In the genomic region with DNA sequence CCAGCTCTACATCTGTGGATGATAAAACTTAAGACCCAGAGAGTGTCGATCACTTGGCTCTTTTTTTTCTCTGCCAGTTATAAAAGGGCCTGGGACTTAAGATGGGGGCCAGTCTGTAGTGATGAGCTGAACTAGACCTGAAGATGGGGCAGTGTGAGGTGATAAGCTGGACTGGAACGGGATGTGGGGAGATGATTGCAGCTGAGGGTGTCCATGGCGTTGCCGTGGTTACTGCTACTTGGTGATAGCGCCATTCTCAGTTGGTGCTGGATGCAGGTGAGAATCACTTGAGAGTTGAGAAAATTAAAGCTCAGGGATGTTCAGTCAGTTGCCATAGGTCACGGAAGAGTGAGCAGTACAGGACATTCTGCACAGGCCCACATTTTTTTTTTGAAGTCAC, we compare ENCODE assay signal across 17 mouse cellular contexts. TPM values are rescaled to one million over a fixed set of nuclear protein-coding genes. Genes with fewer than 3 reads are reported as not detected.
A peak's percentile ranks its signal among the peaks of the same experiment; 100 is the strongest.
DNase-seq lines count a peak whose midpoint lies in the region; ATAC-seq lines count a peak whose summit lies in the region.
"Had no signal": no experiment of that assay in that cellular context is flagged by ENCODE, and none has a peak within 500 bp of the region (broad histone marks: within the 10 kb centered on the region; RNA-seq: fewer than 3 reads in every experiment).

No protein-coding gene starts in this region.

- no peak overlapping the region for H3K9ac ChIP-seq in forebrain, embryonic 15.5 days (replicated peaks)
- no peak overlapping the region for H3K9ac ChIP-seq in forebrain, embryonic 14.5 days (ENCODE audit: low read length)
- H3K9ac ChIP-seq in hindbrain, embryonic 16.5 days (ENCODE audit: low read depth, low read length), result no peak overlapping the region
- H3K9ac ChIP-seq in hindbrain, embryonic 11.5 days (ENCODE audit: low read depth, low read length), result no peak overlapping the region
- no peak overlapping the region for H3K9ac ChIP-seq in midbrain, embryonic 14.5 days (replicated peaks; ENCODE audit: low read length)
- no peak overlapping the region for H3K9ac ChIP-seq in midbrain, embryonic 13.5 days (replicated peaks)
- H3K9ac ChIP-seq: embryonic facial prominence, embryonic 12.5 days; forebrain, postnatal 0 days; hindbrain, embryonic 15.5 days had no signal

- no peak overlapping the region for H3K27ac ChIP-seq in forebrain, embryonic 15.5 days (replicated peaks)
- no peak overlapping the region for H3K27ac ChIP-seq in forebrain, embryonic 14.5 days (ENCODE audit: low read depth, low read length)
- H3K27ac ChIP-seq in hindbrain, embryonic 16.5 days (ENCODE audit: low read depth, low read length), result no peak overlapping the region
- H3K27ac ChIP-seq in hindbrain, embryonic 11.5 days (ENCODE audit: low read depth, low read length), result no peak overlapping the region
- no peak overlapping the region for H3K27ac ChIP-seq in midbrain, embryonic 14.5 days (replicated peaks; ENCODE audit: low read depth, low read length)
- no peak overlapping the region for H3K27ac ChIP-seq in midbrain, embryonic 13.5 days
- H3K27ac ChIP-seq: heart, adult 2 months; hindbrain, embryonic 15.5 days had no signal

- DNase-seq in forebrain, embryonic 14.5 days (ENCODE audit: low spot score), result no peak
- no peak for DNase-seq in hindbrain, embryonic 11.5 days (ENCODE audit: low spot score)
- peak; percentile 34 for DNase-seq in midbrain, embryonic 14.5 days
- DNase-seq in layer of hippocampus, postnatal 36 days, result no peak
- DNase-seq: adrenal gland, postnatal 10 days; cerebellum, adult 11-12 months; cerebellum, adult 9-10 months; cerebellum, postnatal 25 days; forebrain, postnatal 0 days; gastrocnemius, postnatal 14 days; heart, adult 2 months had no signal

- H3K9me3 ChIP-seq in forebrain, embryonic 15.5 days, result no peaks in the 10 kb centered on the region
- H3K9me3 ChIP-seq in forebrain, embryonic 14.5 days (replicated peaks; ENCODE audit: control insufficient read depth, low read length), result no peaks in the 10 kb centered on the region
- H3K9me3 ChIP-seq in hindbrain, embryonic 16.5 days (ENCODE audit: control insufficient read depth, low read length), result no peaks in the 10 kb centered on the region
- no peaks in the 10 kb centered on the region for H3K9me3 ChIP-seq in hindbrain, embryonic 11.5 days (ENCODE audit: control insufficient read depth, low read length)
- H3K9me3 ChIP-seq in midbrain, embryonic 14.5 days (ENCODE audit: control insufficient read depth, low read length), result no peaks in the 10 kb centered on the region
- H3K9me3 ChIP-seq in midbrain, embryonic 13.5 days, result no peaks in the 10 kb centered on the region
- H3K9me3 ChIP-seq: embryonic facial prominence, embryonic 12.5 days; hindbrain, embryonic 15.5 days had no signal

- H3K27me3 ChIP-seq in forebrain, embryonic 15.5 days, result no peaks in the 10 kb centered on the region
- H3K27me3 ChIP-seq in forebrain, embryonic 14.5 days (replicated peaks; ENCODE audit: control insufficient read depth, insufficient read depth, low read length), result no peaks in the 10 kb centered on the region
- H3K27me3 ChIP-seq in hindbrain, embryonic 16.5 days (replicated peaks; ENCODE audit: control insufficient read depth, insufficient read depth, low read length), result no peaks in the 10 kb centered on the region
- H3K27me3 ChIP-seq in hindbrain, embryonic 11.5 days (ENCODE audit: control insufficient read depth, insufficient read depth, low read length), result no peaks in the 10 kb centered on the region
- H3K27me3 ChIP-seq in midbrain, embryonic 14.5 days (ENCODE audit: control insufficient read depth, insufficient read depth, low read length), result no peaks in the 10 kb centered on the region
- no peaks in the 10 kb centered on the region for H3K27me3 ChIP-seq in midbrain, embryonic 13.5 days
- H3K27me3 ChIP-seq: embryonic facial prominence, embryonic 12.5 days; hindbrain, embryonic 15.5 days had no signal

- H3K4me1 ChIP-seq in forebrain, embryonic 15.5 days, result peaks cover 17% of the 10 kb centered on the region
- 0 out of 2 replicates have a peak, but pooled peaks cover 4% of the 10 kb centered on the region for H3K4me1 ChIP-seq in forebrain, embryonic 14.5 days (ENCODE audit: control insufficient read depth, insufficient read depth, low read length)
- H3K4me1 ChIP-seq in hindbrain, embryonic 16.5 days (ENCODE audit: control insufficient read depth, insufficient read depth, low read depth, low read length), result peaks cover 6% of the 10 kb centered on the region
- H3K4me1 ChIP-seq in hindbrain, embryonic 11.5 days (replicated peaks; ENCODE audit: control insufficient read depth, insufficient read depth, low read length), result no peaks in the 10 kb centered on the region
- H3K4me1 ChIP-seq in midbrain, embryonic 14.5 days (ENCODE audit: control insufficient read depth, insufficient read depth, low read length), result no peaks in the 10 kb centered on the region
- peaks cover 6% of the 10 kb centered on the region; the same call in 1 of the 2 replicates for H3K4me1 ChIP-seq in midbrain, embryonic 13.5 days (replicated peaks)

- H3K4me2 ChIP-seq in forebrain, embryonic 15.5 days (replicated peaks), result no peak overlapping the region
- no peak overlapping the region for H3K4me2 ChIP-seq in forebrain, embryonic 14.5 days (ENCODE audit: low read length)
- H3K4me2 ChIP-seq in hindbrain, embryonic 16.5 days (ENCODE audit: low read length), result no peak overlapping the region
- no peak overlapping the region for H3K4me2 ChIP-seq in hindbrain, embryonic 11.5 days (replicated peaks; ENCODE audit: low read depth, low read length)
- H3K4me2 ChIP-seq in midbrain, embryonic 14.5 days (ENCODE audit: low read length), result no peak overlapping the region
- H3K4me2 ChIP-seq in midbrain, embryonic 13.5 days (replicated peaks), result no peak overlapping the region
- H3K4me2 ChIP-seq: embryonic facial prominence, embryonic 12.5 days; heart, embryonic 11.5 days; hindbrain, embryonic 15.5 days had no signal

- peak; percentile 58; the same call in 1 of the 2 replicates for ATAC-seq in forebrain, embryonic 15.5 days (replicated peaks)
- ATAC-seq in forebrain, embryonic 14.5 days, result no peak
- peak; percentile 24; the same call in 1 of the 2 replicates for ATAC-seq in hindbrain, embryonic 16.5 days
- no peak for ATAC-seq in hindbrain, embryonic 11.5 days (ENCODE audit: low FRiP score)
- no peak for ATAC-seq in midbrain, embryonic 14.5 days (ENCODE audit: low FRiP score, low TSS enrichment)
- ATAC-seq in midbrain, embryonic 13.5 days, result no peak

- WGBS in forebrain, embryonic 15.5 days, result 84% methylated on average over 6 of the region's 6 CpGs
- WGBS in forebrain, embryonic 14.5 days, result 81% methylated on average over 6 of the region's 6 CpGs
- 75% methylated on average over 6 of the region's 6 CpGs for WGBS in hindbrain, embryonic 16.5 days
- WGBS in hindbrain, embryonic 11.5 days, result 87% methylated on average over 6 of the region's 6 CpGs
- WGBS in midbrain, embryonic 14.5 days, result 78% methylated on average over 6 of the region's 6 CpGs
- 74% methylated on average over 6 of the region's 6 CpGs for WGBS in midbrain, embryonic 13.5 days

- no peaks in the 10 kb centered on the region for H3K36me3 ChIP-seq in forebrain, embryonic 15.5 days
- H3K36me3 ChIP-seq in forebrain, embryonic 14.5 days (ENCODE audit: control insufficient read depth, insufficient read depth, low read length), result no peaks in the 10 kb centered on the region
- no peaks in the 10 kb centered on the region for H3K36me3 ChIP-seq in hindbrain, embryonic 16.5 days (ENCODE audit: control insufficient read depth, insufficient read depth, low read length)
- no peaks in the 10 kb centered on the region for H3K36me3 ChIP-seq in hindbrain, embryonic 11.5 days (ENCODE audit: control insufficient read depth, insufficient read depth, low read length)
- H3K36me3 ChIP-seq in midbrain, embryonic 14.5 days (ENCODE audit: control insufficient read depth, insufficient read depth, low read length), result no peaks in the 10 kb centered on the region
- H3K36me3 ChIP-seq in midbrain, embryonic 13.5 days, result peaks cover 5% of the 10 kb centered on the region; the same call in 1 of the 2 replicates
- H3K36me3 ChIP-seq: embryonic facial prominence, embryonic 12.5 days; hindbrain, embryonic 15.5 days had no signal

- H3K4me3 ChIP-seq in forebrain, embryonic 15.5 days, result no peak overlapping the region
- H3K4me3 ChIP-seq in forebrain, embryonic 14.5 days (ENCODE audit: low read depth, low read length), result no peak overlapping the region
- H3K4me3 ChIP-seq in hindbrain, embryonic 16.5 days (ENCODE audit: low read length), result no peak overlapping the region
- H3K4me3 ChIP-seq in hindbrain, embryonic 11.5 days (ENCODE audit: low read depth, low read length), result no peak overlapping the region
- H3K4me3 ChIP-seq in midbrain, embryonic 14.5 days (replicated peaks; ENCODE audit: low read depth, low read length), result no peak overlapping the region
- no peak overlapping the region for H3K4me3 ChIP-seq in midbrain, embryonic 13.5 days (replicated peaks)
- H3K4me3 ChIP-seq: embryonic facial prominence, embryonic 12.5 days; heart, adult 2 months; hindbrain, embryonic 15.5 days had no signal

RNA-seq across cellular contexts. Expression of a gene that starts 48.6 kb away (rescaled TPM):
- 20.8 and 23.7 TPM in 2 replicates for polyA plus RNA-seq in forebrain, embryonic 15.5 days (2015; fragmentation: Nextera tagmentation; extraction: Ambion mirVana)
- 21.1 and 21.8 TPM in 2 replicates for polyA plus RNA-seq in forebrain, embryonic 14.5 days (2014; fragmentation: Nextera tagmentation; extraction: Ambion mirVana)
- 18.0 and 20.2 TPM in 2 replicates for polyA plus RNA-seq in hindbrain, embryonic 16.5 days (2015; fragmentation: Nextera tagmentation; extraction: Ambion mirVana)
- polyA plus RNA-seq in hindbrain, embryonic 11.5 days (2014; fragmentation: Nextera tagmentation; extraction: Ambion mirVana), result 13.5 and 15.3 TPM in 2 replicates
- polyA plus RNA-seq in midbrain, embryonic 14.5 days (2014; fragmentation: Nextera tagmentation; extraction: Ambion mirVana), result 18.3 and 18.4 TPM in 2 replicates
- polyA plus RNA-seq in midbrain, embryonic 13.5 days (2015; fragmentation: Nextera tagmentation; extraction: Ambion mirVana), result 19.1 and 21.0 TPM in 2 replicates
- total RNA-seq in layer of hippocampus, postnatal 36 days (2021), result 10 to 100 TPM; 23.3 to 28.4 TPM

Comparison
In these comparisons a context has a peak if more than half of its experiments do, and no peak if none do; other contexts are left out.
1. ATAC-seq: peak in forebrain, embryonic 15.5 days (single experiment) and hindbrain, embryonic 16.5 days (single experiment); none in forebrain, embryonic 14.5 days (single experiment), hindbrain, embryonic 11.5 days (single experiment), midbrain, embryonic 14.5 days (single experiment) and midbrain, embryonic 13.5 days (single experiment).